Mouse (Mus musculus): ENCODE measurements at regions not wholly inside any gene's neighbourhood (a gene's known extent, or its start where the extent isn't known, plus 50 kb on each side); places are given as distances from the start of the nearest gene placed in this dataset.

DNA sequence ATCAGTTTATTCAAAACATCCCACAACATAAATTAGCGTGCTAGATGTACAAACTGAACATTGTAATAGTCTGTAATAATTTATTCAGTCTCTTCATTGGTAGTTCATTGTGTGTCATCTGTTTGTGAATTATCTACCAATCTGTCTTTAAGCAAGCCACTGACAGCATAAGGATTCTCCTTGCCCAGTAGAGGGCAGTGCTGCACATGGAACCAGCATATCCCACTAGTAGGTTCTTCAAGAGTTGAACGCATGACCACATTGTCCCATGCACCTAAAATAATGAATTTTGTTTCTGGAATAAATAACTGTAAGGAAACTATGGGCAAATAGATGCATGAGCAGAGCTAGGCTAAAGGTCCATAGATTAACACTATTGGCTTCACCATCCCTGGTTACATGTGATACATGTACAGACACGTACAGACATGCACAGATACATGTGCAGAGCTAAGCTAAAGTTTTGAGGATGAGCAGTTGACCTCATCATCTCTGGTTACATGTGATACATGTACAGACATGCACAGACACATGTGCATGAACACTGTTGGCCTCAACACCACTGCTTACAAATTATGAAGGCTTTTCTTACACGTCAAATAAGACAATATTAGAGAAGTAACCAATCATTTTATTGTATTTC is 143.0 kb upstream of the Ctnnd2 start:
- DNase-seq (ENCODE audit: low read depth, low spot score) = peak; percentile 81

DNA sequence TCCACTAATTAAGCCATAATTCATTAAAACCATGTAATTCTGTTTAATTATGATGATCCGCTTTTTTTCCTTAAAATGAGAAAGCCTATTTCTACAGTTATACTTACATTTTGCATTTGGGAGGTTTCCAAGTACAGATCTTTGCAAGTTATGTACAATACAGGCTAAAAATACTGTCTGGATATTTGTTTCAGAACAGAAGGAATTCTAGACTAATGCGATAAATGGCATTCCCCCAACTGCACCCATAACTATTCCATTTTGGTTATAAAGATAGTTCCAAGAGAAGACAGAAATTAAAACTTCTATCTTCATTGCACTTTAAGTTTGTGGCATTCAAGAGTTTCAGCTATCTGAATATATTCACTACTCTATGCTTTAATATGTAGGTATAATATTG is 137.0 kb upstream of the Ctnnd2 start:
- DNase-seq (ENCODE audit: low read depth, low spot score) = no peak

DNA sequence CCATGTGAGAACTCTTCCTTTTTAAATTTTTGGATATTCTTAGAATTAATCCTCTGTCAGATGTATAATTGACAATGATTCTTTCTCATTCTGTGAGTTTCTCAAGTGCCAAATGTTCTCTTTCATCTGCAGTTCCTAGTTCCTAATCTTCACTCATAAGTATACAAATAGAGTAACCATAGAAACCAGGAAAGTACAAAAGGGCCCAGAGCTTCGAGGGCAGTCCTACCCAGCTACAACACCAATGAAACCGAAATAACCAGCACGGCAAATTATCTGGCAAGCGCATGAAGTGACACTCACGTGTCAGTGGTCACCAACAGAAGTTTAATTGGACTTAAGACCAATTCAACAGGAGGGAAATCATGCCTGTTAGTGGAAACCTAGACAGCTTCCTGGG is 121.5 kb upstream of the Ctnnd2 start:
- DNase-seq (ENCODE audit: low read depth, low spot score) = no peak

DNA sequence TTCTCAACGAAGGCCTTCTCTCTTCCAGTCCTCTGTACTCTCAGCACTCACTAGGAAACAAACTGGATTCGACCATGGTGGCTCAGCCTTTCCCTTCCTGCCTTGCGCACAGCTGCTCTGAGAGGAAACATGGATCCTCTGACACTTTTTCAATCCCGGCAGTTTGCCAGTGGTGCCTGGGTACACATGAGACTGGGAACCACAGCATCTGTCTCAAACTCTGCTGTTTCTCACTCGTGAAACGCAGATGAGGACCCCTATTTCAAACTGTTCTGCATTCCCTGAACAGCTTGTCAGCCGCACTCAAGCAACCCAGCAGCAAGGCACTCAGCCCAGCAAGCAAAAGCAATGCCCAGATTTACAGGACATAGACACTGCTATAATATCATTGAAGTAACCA is 112.6 kb upstream of the Ctnnd2 start:
- DNase-seq (ENCODE audit: low read depth, low spot score) = no peak

DNA sequence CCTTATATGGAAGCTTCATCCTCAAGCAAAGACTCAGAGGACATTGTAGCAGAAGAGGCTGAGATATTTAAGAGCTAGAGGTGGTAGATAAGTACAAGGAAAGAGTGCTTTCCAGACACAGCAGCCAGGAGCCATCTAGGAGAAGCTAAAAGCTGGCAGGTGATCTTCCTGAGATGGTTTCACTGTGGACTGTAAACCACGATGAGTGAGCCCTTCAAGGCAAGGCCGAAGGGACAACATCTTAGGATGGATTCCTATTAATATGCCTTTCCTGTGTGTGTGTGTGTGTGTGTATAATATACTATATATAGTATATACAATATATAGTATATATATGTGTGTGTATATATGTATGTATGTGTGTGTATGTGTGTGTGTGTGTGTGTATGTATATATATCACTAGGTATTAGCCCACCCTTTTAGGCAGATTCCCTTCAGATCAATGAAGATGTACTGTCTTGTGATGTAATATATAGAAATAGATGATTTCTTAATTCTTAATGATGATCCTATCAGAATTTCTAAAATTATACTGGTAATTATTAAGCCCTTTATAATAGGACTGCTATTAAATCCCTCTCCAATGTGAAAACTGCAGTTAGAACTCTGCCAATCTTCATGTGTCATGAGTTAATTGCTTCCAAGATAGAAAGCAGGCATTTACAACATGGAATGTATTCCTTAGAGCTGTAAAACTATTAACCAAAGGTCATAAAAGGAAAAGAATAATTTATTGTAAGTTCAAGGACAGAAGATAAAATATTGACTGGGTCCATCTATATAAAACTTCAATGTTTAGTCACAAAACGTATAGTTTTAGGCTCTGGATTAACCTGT is 111.7 kb upstream of the Ctnnd2 start:
- DNase-seq (ENCODE audit: low read depth, low spot score) = no peak

DNA sequence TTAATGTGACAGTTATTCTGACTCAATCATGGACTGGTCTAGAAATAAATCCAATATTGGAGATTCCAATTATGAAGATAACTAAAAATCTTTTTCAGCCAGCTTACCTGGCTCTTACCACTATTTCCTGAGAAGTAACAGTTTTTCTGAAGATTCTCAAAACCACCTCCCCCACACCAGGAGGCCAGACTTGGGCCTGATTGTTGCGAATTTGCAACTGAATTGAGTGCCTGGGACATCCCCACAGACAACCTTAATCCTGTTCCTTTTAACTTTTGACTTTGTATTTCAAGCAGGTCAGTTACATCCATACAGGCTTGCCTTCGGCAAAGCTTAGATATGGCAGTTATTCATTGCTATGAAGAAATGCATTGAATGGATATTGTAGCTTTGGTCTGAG is 100.7 kb upstream of the Ctnnd2 start:
- peak; percentile 75 for DNase-seq (ENCODE audit: low read depth, low spot score)

DNA sequence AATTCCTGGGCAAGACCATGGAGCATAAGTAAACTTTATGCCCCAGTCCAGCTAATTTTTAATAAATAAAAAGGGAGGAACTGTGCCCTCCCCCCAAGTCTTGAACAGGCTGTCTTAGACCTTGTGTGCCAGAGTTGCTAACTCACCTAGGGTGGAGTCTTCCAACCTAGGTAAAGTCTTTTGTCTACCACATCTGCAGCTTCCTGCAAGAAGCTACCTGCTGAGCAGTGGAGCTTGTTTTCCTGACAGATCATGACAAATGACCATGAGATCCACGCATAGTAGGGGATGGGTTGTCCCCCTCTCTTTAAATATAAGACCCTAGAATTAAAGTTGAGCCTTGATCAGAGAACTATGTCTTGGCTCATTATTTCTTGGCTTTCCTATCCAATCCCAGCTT is 100.1 kb upstream of the Ctnnd2 start:
- DNase-seq (ENCODE audit: low read depth, low spot score) = peak; percentile 32

DNA sequence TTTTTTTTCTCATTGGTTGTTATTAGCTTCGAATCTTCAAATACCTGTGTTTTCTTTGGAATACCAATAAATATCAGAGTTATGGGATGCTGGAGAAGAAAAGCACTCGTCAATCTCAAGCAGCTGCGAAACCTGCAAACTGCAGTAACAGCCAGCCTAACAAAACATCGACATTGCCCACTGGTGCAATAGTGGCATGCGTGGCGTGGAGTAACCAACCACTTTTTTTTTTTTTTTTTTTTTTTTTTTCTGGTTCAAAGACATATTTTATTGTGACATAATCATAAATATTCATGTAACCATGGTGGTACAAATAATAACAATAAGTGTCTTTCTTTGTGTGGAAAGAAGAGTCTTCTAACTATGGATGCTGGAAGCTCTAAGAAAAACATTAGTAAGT is 85.3 kb upstream of the Ctnnd2 start:
- no peak for DNase-seq (ENCODE audit: low read depth, low spot score)

DNA sequence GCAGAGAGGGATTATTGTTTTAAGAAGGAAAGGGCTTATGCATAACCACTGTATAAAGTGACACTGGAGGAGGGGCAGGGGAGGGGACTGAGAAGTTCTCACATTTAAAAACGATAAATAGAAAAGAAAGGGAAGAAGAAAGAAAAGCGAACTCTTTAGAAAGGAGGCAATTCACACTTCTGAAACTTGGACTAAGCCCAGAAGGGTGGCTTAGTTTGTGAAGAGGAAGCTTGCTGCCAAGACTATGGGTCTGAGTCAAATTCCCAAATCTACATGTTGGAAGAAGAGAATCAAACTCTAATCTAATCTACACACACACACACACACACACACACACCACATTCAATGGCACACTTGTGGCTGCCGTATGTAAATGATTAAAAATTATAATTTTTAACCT is 50.3 kb upstream of the Ctnnd2 start:
- DNase-seq (ENCODE audit: low read depth, low spot score) = no peak
